Mouse (Mus musculus): ENCODE measurements at regions not wholly inside any gene's neighbourhood (a gene's known extent, or its start where the extent isn't known, plus 50 kb on each side); places are given as distances from the start of the nearest gene placed in this dataset.

GRCm38 (mm10) chr1:67477006-67477405 is 354.2 kb downstream of the Cps1 start:
- ATAC-seq (ENCODE audit: borderline replicate concordance, extremely low read depth, low FRiP score, low TSS enrichment) = no peak
- no peaks in the 10 kb centered on the region for H3K36me3 ChIP-seq
- WGBS = 61% methylated on average over 11 of the region's 11 CpGs

GRCm38 (mm10) chr1:67477966-67478365 is 355.1 kb downstream of the Cps1 start:
- Histone ChIP-seq H3K36me3 (no peaks in the 10 kb centered on the region), H3K4me1 (no peaks in the 10 kb centered on the region), H3K27ac (no peak overlapping the region), H3K9ac (no peak overlapping the region), H3K9me3 (no peaks in the 10 kb centered on the region), H3K4me3 (no peak overlapping the region), H3K4me2 (no peak overlapping the region), H3K27me3 (no peaks in the 10 kb centered on the region)
- ATAC-seq (ENCODE audit: borderline replicate concordance, extremely low read depth, low FRiP score, low TSS enrichment) = no peak
- 86% methylated on average over 3 of the region's 3 CpGs for WGBS

More at GRCm38 (mm10) chr1:67477006-67477405, 354.2 kb downstream of the Cps1 start:
- H3K4me1 ChIP-seq = no peaks in the 10 kb centered on the region
- no peak overlapping the region for H3K4me2 ChIP-seq
- no peak overlapping the region for H3K9ac ChIP-seq
- H3K9me3 ChIP-seq = no peaks in the 10 kb centered on the region
- H3K27me3 ChIP-seq = no peaks in the 10 kb centered on the region
- no peak overlapping the region for H3K27ac ChIP-seq
- no peak overlapping the region for H3K4me3 ChIP-seq

- Histone ChIP-seq H3K9me3 (no peaks in the 10 kb centered on the region), H3K4me2 (no peak overlapping the region), H3K9ac (no peak overlapping the region), H3K4me3 (no peak overlapping the region), H3K27ac (no peak overlapping the region), H3K4me1 (no peaks in the 10 kb centered on the region), H3K36me3 (no peaks in the 10 kb centered on the region), H3K27me3 (no peaks in the 10 kb centered on the region)
- WGBS = 85% methylated on average over 1 of the region's 1 CpGs
- no peak for ATAC-seq (ENCODE audit: borderline replicate concordance, extremely low read depth, low FRiP score, low TSS enrichment)
Measured at GRCm38 (mm10) chr1:67481974-67482373, 359.1 kb downstream of the Cps1 start.

GRCm38 (mm10) chr1:67504140-67504539 is 381.3 kb downstream of the Cps1 start:
- no peak for ATAC-seq (ENCODE audit: borderline replicate concordance, extremely low read depth, low FRiP score, low TSS enrichment)
- H3K4me3 ChIP-seq = no peak overlapping the region
- 76% methylated on average over 3 of the region's 3 CpGs for WGBS
- no peaks in the 10 kb centered on the region for H3K4me1 ChIP-seq
- no peaks in the 10 kb centered on the region for H3K36me3 ChIP-seq
- H3K27me3 ChIP-seq = no peaks in the 10 kb centered on the region
- H3K9me3 ChIP-seq = no peaks in the 10 kb centered on the region
- no peak overlapping the region for H3K4me2 ChIP-seq
- H3K9ac ChIP-seq = no peak overlapping the region
- no peak overlapping the region for H3K27ac ChIP-seq

- ATAC-seq (ENCODE audit: borderline replicate concordance, extremely low read depth, low FRiP score, low TSS enrichment) = no peak
- Histone ChIP-seq H3K27ac (no peak overlapping the region), H3K27me3 (no peaks in the 10 kb centered on the region), H3K4me3 (no peak overlapping the region), H3K4me1 (no peaks in the 10 kb centered on the region), H3K36me3 (no peaks in the 10 kb centered on the region), H3K9me3 (no peaks in the 10 kb centered on the region), H3K9ac (no peak overlapping the region), H3K4me2 (no peak overlapping the region)
- 73% methylated on average over 2 of the region's 2 CpGs for WGBS
Measured at GRCm38 (mm10) chr1:67505746-67506145, 382.9 kb downstream of the Cps1 start.

- Histone ChIP-seq H3K4me1 (no peaks in the 10 kb centered on the region), H3K4me3 (no peak overlapping the region), H3K36me3 (no peaks in the 10 kb centered on the region), H3K9me3 (no peaks in the 10 kb centered on the region), H3K4me2 (no peak overlapping the region), H3K27me3 (no peaks in the 10 kb centered on the region), H3K27ac (peak overlapping the region; percentile 44), H3K9ac (no peak overlapping the region)
- WGBS = 39% methylated on average over 3 of the region's 3 CpGs
- no peak; the same call in 1 of the 2 replicates for ATAC-seq (ENCODE audit: borderline replicate concordance, extremely low read depth, low FRiP score, low TSS enrichment)
Measured at GRCm38 (mm10) chr1:67518295-67518694, 395.5 kb downstream of the Cps1 start.

- Histone ChIP-seq H3K4me2 (no peak overlapping the region), H3K36me3 (no peaks in the 10 kb centered on the region), H3K27ac (no peak overlapping the region), H3K9me3 (no peaks in the 10 kb centered on the region), H3K4me1 (no peaks in the 10 kb centered on the region), H3K4me3 (no peak overlapping the region), H3K9ac (no peak overlapping the region), H3K27me3 (no peaks in the 10 kb centered on the region)
- no peak for ATAC-seq (ENCODE audit: borderline replicate concordance, extremely low read depth, low FRiP score, low TSS enrichment)
Measured at GRCm38 (mm10) chr1:67558728-67559127, 435.9 kb downstream of the Cps1 start.

GRCm38 (mm10) chr1:67559179-67559578 is 436.4 kb downstream of the Cps1 start:
- Histone ChIP-seq H3K9me3 (no peaks in the 10 kb centered on the region), H3K36me3 (no peaks in the 10 kb centered on the region), H3K4me1 (no peaks in the 10 kb centered on the region), H3K9ac (no peak overlapping the region), H3K4me2 (no peak overlapping the region), H3K27me3 (no peaks in the 10 kb centered on the region), H3K27ac (no peak overlapping the region), H3K4me3 (no peak overlapping the region)
- ATAC-seq (ENCODE audit: borderline replicate concordance, extremely low read depth, low FRiP score, low TSS enrichment) = no peak
- 87% methylated on average over 1 of the region's 1 CpGs for WGBS

- Histone ChIP-seq H3K9ac (no peak overlapping the region), H3K4me3 (no peak overlapping the region), H3K9me3 (no peaks in the 10 kb centered on the region), H3K36me3 (no peaks in the 10 kb centered on the region), H3K4me1 (no peaks in the 10 kb centered on the region), H3K27me3 (no peaks in the 10 kb centered on the region), H3K4me2 (no peak overlapping the region), H3K27ac (no peak overlapping the region)
- WGBS = 79% methylated on average over 1 of the region's 1 CpGs
- ATAC-seq (ENCODE audit: borderline replicate concordance, extremely low read depth, low FRiP score, low TSS enrichment) = no peak
Measured at GRCm38 (mm10) chr1:67571616-67572015, 448.8 kb downstream of the Cps1 start.

GRCm38 (mm10) chr1:67579732-67580131 is 456.9 kb downstream of the Cps1 start:
- H3K4me2 ChIP-seq = no peak overlapping the region
- no peaks in the 10 kb centered on the region for H3K36me3 ChIP-seq
- no peak overlapping the region for H3K27ac ChIP-seq
- H3K4me3 ChIP-seq = no peak overlapping the region
- no peak overlapping the region for H3K9ac ChIP-seq
- H3K4me1 ChIP-seq = no peaks in the 10 kb centered on the region
- no peaks in the 10 kb centered on the region for H3K27me3 ChIP-seq
- ATAC-seq (ENCODE audit: borderline replicate concordance, extremely low read depth, low FRiP score, low TSS enrichment) = no peak
- H3K9me3 ChIP-seq = no peaks in the 10 kb centered on the region
- 87% methylated on average over 2 of the region's 2 CpGs for WGBS
